ENCODE assay signal across 8 mouse cellular contexts in the genomic region with DNA sequence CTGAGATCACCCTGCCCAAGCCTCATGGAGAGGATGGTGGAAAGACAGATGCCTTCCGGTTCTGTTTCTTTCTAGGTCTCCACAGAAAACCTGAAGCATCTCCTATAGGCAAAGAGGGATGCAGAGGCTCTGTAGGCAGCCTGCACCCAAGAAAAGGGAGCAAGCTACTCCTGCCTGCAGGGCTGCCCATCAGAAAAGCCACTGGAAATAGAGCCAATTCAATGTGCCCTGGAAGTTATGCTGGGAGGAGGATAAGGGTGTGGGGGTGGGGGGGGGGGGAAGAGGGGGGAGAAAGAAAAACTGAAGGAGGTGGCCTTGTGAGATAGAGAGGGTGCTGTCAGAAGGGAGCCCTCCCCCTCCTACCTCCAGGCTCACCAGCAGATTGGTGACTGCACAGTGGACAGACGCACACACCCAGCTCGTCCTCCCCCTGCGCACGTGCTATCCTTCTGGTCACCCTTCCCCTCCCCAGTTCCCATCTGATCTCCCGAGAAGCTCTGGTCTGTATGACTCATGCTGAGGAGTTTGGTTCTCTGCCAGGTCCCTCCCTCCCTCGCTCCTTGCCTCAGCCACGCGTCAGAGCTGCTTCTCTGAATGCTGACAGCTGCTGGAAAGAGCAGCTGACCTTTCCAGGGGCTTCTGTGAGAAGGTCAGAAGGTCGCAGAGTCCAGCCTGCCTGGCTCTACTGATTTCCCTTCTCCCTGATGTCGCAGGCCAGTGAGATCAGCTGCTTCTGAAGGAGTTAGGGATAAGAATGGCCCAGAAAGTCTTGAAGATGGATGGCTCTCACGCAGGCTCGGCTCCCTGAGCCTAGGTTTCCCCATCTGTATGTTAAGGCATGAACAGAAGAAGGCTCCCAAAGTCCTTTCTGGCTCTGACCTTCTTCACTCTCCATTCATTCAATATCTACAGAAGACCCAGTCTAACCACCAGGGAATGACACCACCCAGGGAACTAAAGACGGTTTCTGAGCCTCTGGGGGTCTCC. TPM values are rescaled to one million over a fixed set of nuclear protein-coding genes. Genes with fewer than 3 reads are reported as not detected.
A peak's percentile ranks its signal among the peaks of the same experiment; 100 is the strongest.
DNase-seq lines count a peak whose midpoint lies in the region; ATAC-seq lines count a peak whose summit lies in the region.

No protein-coding gene starts in this region.

- H3K9ac ChIP-seq in liver, embryonic 16.5 days (ENCODE audit: low read depth, low read length) = no peak overlapping the region
- H3K9ac ChIP-seq in neural tube, embryonic 12.5 days = no peak overlapping the region

- H3K27me3 ChIP-seq in liver, embryonic 16.5 days (ENCODE audit: control insufficient read depth, insufficient read depth, low read depth, low read length) = no peaks in the 10 kb centered on the region
- H3K27me3 ChIP-seq in neural tube, embryonic 12.5 days (replicated peaks) = no peaks in the 10 kb centered on the region

- H3K4me3 ChIP-seq in liver, embryonic 16.5 days (ENCODE audit: low read depth, low read length) = no peak overlapping the region
- no peak overlapping the region for H3K4me3 ChIP-seq in neural tube, embryonic 12.5 days

- no peak overlapping the region for H3K4me2 ChIP-seq in liver, embryonic 16.5 days (ENCODE audit: low read depth, low read length)
- H3K4me2 ChIP-seq in neural tube, embryonic 12.5 days (replicated peaks) = peak overlapping the region; percentile 15

- no peak overlapping the region for H3K27ac ChIP-seq in liver, embryonic 16.5 days (ENCODE audit: low read length)
- H3K27ac ChIP-seq in neural tube, embryonic 12.5 days = no peak overlapping the region

- 24% methylated on average over 14 of the region's 14 CpGs for WGBS in liver, embryonic 16.5 days (ENCODE audit: insufficient replicate concordance)
- 22% methylated on average over 14 of the region's 14 CpGs for WGBS in neural tube, embryonic 12.5 days

- no peaks in the 10 kb centered on the region for H3K36me3 ChIP-seq in liver, embryonic 16.5 days (ENCODE audit: control insufficient read depth, insufficient read depth)
- H3K36me3 ChIP-seq in neural tube, embryonic 12.5 days = no peaks in the 10 kb centered on the region

- intact Hi-C loops in heart, postnatal 25 days (cut with DNase I) = no loop called here

- no peaks in the 10 kb centered on the region for H3K4me1 ChIP-seq in liver, embryonic 16.5 days (ENCODE audit: control insufficient read depth, low read depth, low read length)
- H3K4me1 ChIP-seq in neural tube, embryonic 12.5 days = peaks cover 11% of the 10 kb centered on the region

- peak; percentile 81 for ATAC-seq in liver, embryonic 16.5 days (ENCODE audit: low read depth)
- peak; percentile 89 for ATAC-seq in neural tube, embryonic 12.5 days (ENCODE audit: low FRiP score, low read depth)

- H3K9me3 ChIP-seq in liver, embryonic 16.5 days (replicated peaks; ENCODE audit: control insufficient read depth, low read length) = no peaks in the 10 kb centered on the region
- H3K9me3 ChIP-seq in neural tube, embryonic 12.5 days = 0 out of 2 replicates have a peak, but pooled peaks cover 3% of the 10 kb centered on the region

- DNase-seq in ES-CJ7 (ENCODE audit: low read depth, low spot score) = peak; percentile 14
- peak; percentile 33 for DNase-seq in cerebellum, adult 8-10 months
- DNase-seq in forelimb bud, embryonic 11.5 days (ENCODE audit: low read depth, low spot score) = peak; percentile 52
- DNase-seq in heart, postnatal 25 days (ENCODE audit: low spot score) = peak; percentile 84
- DNase-seq in layer of hippocampus, adult 18-20 months (ENCODE audit: low spot score in 2 of 2) = peak; percentile 87 to 90
- peak; percentile 76 for DNase-seq in testis, postnatal 14 days (ENCODE audit: low spot score)

RNA-seq across cellular contexts. Expression of a gene that starts 46.2 kb away (rescaled TPM):
- 1 to 10 TPM; 1.2 to 1.3 TPM for total RNA-seq in heart, postnatal 25 days (2021)
- total RNA-seq in layer of hippocampus, adult 18-20 months (2021) = under 1 TPM; 0.37 to 0.63 TPM
- 1.1 and 1.2 TPM in 2 replicates for polyA plus RNA-seq in liver, embryonic 16.5 days (2015; fragmentation: Nextera tagmentation; extraction: Ambion mirVana)
- 0.47 and 0.69 TPM in 2 replicates for polyA plus RNA-seq in neural tube, embryonic 12.5 days (2016; fragmentation: Nextera tagmentation; extraction: Ambion mirVana)

Comparison
In these comparisons a context has a peak if more than half of its experiments do, and no peak if none do; other contexts are left out.
1. DNase-seq: peak in every context shown above with its lines; median percentile 88 in layer of hippocampus, adult 18-20 months; 84 in heart, postnatal 25 days; 76 in testis, postnatal 14 days; 52 in forelimb bud, embryonic 11.5 days; 33 in cerebellum, adult 8-10 months; 14 in ES-CJ7.